In genomic region chr14:77585031-77585800, GRCm38 (mm10) we compare ENCODE assay signal across 13 mouse cellular contexts.
A peak's percentile ranks its signal among the peaks of the same experiment; 100 is the strongest.
DNase-seq lines count a peak whose midpoint lies in the region; ATAC-seq lines count a peak whose summit lies in the region.
"Had no signal": no experiment of that assay in that cellular context is flagged by ENCODE, and none has a peak within 500 bp of the region (broad histone marks: within the 10 kb centered on the region; RNA-seq: fewer than 3 reads in every experiment).

No protein-coding gene starts in this region.

- no peak for ATAC-seq in forebrain, embryonic 14.5 days
- ATAC-seq in limb, embryonic 11.5 days (ENCODE audit: insufficient number of reproducible peaks, low FRiP score, low TSS enrichment, low read depth) = no peak
- no peak for ATAC-seq in heart, embryonic 13.5 days (ENCODE audit: extremely low read depth, insufficient number of reproducible peaks, low FRiP score, low TSS enrichment)
- ATAC-seq in neural tube, embryonic 15.5 days (ENCODE audit: low FRiP score) = peak; percentile 55; the same call in 1 of the 2 replicates
- ATAC-seq: midbrain, embryonic 15.5 days had no signal

- no peak overlapping the region for H3K4me3 ChIP-seq in forebrain, embryonic 14.5 days (ENCODE audit: low read depth, low read length)
- no peak overlapping the region for H3K4me3 ChIP-seq in forebrain, embryonic 10.5 days
- H3K4me3 ChIP-seq in limb, embryonic 11.5 days (ENCODE audit: low read depth, low read length) = no peak overlapping the region
- no peak overlapping the region for H3K4me3 ChIP-seq in limb, embryonic 10.5 days
- no peak overlapping the region for H3K4me3 ChIP-seq in heart, embryonic 13.5 days
- no peak overlapping the region for H3K4me3 ChIP-seq in neural tube, embryonic 15.5 days (replicated peaks)
- H3K4me3 ChIP-seq: hindbrain, embryonic 15.5 days; left cerebral cortex, adult 2 months; midbrain, embryonic 15.5 days; neural tube, embryonic 12.5 days had no signal

- no peak overlapping the region for H3K4me2 ChIP-seq in forebrain, embryonic 14.5 days (ENCODE audit: low read length)
- H3K4me2 ChIP-seq in limb, embryonic 11.5 days (ENCODE audit: low read depth, severe bottlenecking) = no peak overlapping the region
- no peak overlapping the region for H3K4me2 ChIP-seq in heart, embryonic 13.5 days
- no peak overlapping the region for H3K4me2 ChIP-seq in neural tube, embryonic 15.5 days
- H3K4me2 ChIP-seq: hindbrain, embryonic 15.5 days; midbrain, embryonic 15.5 days; neural tube, embryonic 12.5 days had no signal

- no peak overlapping the region for H3K9ac ChIP-seq in forebrain, embryonic 14.5 days (ENCODE audit: low read length)
- H3K9ac ChIP-seq in limb, embryonic 11.5 days (ENCODE audit: low read length) = no peak overlapping the region
- H3K9ac ChIP-seq in heart, embryonic 13.5 days = no peak overlapping the region
- no peak overlapping the region for H3K9ac ChIP-seq in neural tube, embryonic 15.5 days (replicated peaks)
- H3K9ac ChIP-seq: hindbrain, embryonic 15.5 days; midbrain, embryonic 15.5 days; neural tube, embryonic 12.5 days had no signal

- H3K4me1 ChIP-seq in forebrain, embryonic 14.5 days (ENCODE audit: control insufficient read depth, insufficient read depth, low read length) = peaks cover 22% of the 10 kb centered on the region
- H3K4me1 ChIP-seq in forebrain, embryonic 10.5 days = peaks cover 48% of the 10 kb centered on the region
- H3K4me1 ChIP-seq in limb, embryonic 11.5 days (ENCODE audit: control insufficient read depth, insufficient read depth, low read length) = peaks cover 16% of the 10 kb centered on the region
- H3K4me1 ChIP-seq in limb, embryonic 10.5 days = peaks cover 58% of the 10 kb centered on the region
- H3K4me1 ChIP-seq in heart, embryonic 13.5 days = peaks cover 43% of the 10 kb centered on the region
- H3K4me1 ChIP-seq in neural tube, embryonic 15.5 days = peaks cover 28% of the 10 kb centered on the region
- H3K4me1 ChIP-seq: midbrain, embryonic 15.5 days had no signal

- 48% methylated on average over 11 of the region's 11 CpGs for WGBS in forebrain, embryonic 14.5 days
- WGBS in forebrain, embryonic 10.5 days = 70% methylated on average over 11 of the region's 11 CpGs
- 40% methylated on average over 11 of the region's 11 CpGs for WGBS in limb, embryonic 11.5 days
- WGBS in limb, embryonic 10.5 days = 58% methylated on average over 11 of the region's 11 CpGs
- WGBS in heart, embryonic 13.5 days = 69% methylated on average over 11 of the region's 11 CpGs
- WGBS in neural tube, embryonic 15.5 days = 42% methylated on average over 11 of the region's 11 CpGs

- DNase-seq in forebrain, embryonic 14.5 days (ENCODE audit: low spot score) = no peak
- DNase-seq in forebrain, embryonic 10.5 days (ENCODE audit: extremely low spot score, low spot score) = no peak
- peak; percentile 42 for DNase-seq in limb, embryonic 11.5 days (ENCODE audit: low spot score)
- no peak for DNase-seq in limb, embryonic 10.5 days (ENCODE audit: low spot score)
- DNase-seq in cerebellum, postnatal 25 days = no peak
- DNase-seq: cerebellum, adult 8-10 months; lung, adult 2 months had no signal

- H3K27ac ChIP-seq in forebrain, embryonic 14.5 days (ENCODE audit: low read depth, low read length) = 0 out of 2 replicates have a peak overlapping the region, but pooled peaks have one; percentile 39
- no peak overlapping the region for H3K27ac ChIP-seq in forebrain, embryonic 10.5 days
- 0 out of 2 replicates have a peak overlapping the region, but pooled peaks have one; percentile 22 for H3K27ac ChIP-seq in limb, embryonic 11.5 days (replicated peaks; ENCODE audit: low read depth, low read length)
- H3K27ac ChIP-seq in limb, embryonic 10.5 days = no peak overlapping the region
- peak overlapping the region; percentile 26; the same call in 1 of the 2 replicates for H3K27ac ChIP-seq in heart, embryonic 13.5 days (replicated peaks)
- no peak overlapping the region for H3K27ac ChIP-seq in neural tube, embryonic 15.5 days (replicated peaks)
- H3K27ac ChIP-seq: hindbrain, embryonic 15.5 days; left cerebral cortex, adult 2 months; midbrain, embryonic 15.5 days; neural tube, embryonic 12.5 days had no signal

- H3K36me3 ChIP-seq in forebrain, embryonic 14.5 days (ENCODE audit: control insufficient read depth, insufficient read depth, low read length) = no peaks in the 10 kb centered on the region
- no peaks in the 10 kb centered on the region for H3K36me3 ChIP-seq in forebrain, embryonic 10.5 days (replicated peaks)
- no peaks in the 10 kb centered on the region for H3K36me3 ChIP-seq in limb, embryonic 11.5 days (ENCODE audit: control insufficient read depth, insufficient read depth, low read length)
- no peaks in the 10 kb centered on the region for H3K36me3 ChIP-seq in limb, embryonic 10.5 days
- no peaks in the 10 kb centered on the region for H3K36me3 ChIP-seq in heart, embryonic 13.5 days
- H3K36me3 ChIP-seq in neural tube, embryonic 15.5 days = no peaks in the 10 kb centered on the region
- H3K36me3 ChIP-seq: hindbrain, embryonic 15.5 days; midbrain, embryonic 15.5 days; neural tube, embryonic 12.5 days had no signal

- H3K27me3 ChIP-seq in forebrain, embryonic 14.5 days (replicated peaks; ENCODE audit: control insufficient read depth, insufficient read depth, low read length) = no peaks in the 10 kb centered on the region
- H3K27me3 ChIP-seq in forebrain, embryonic 10.5 days (ENCODE audit: poor library complexity, severe bottlenecking) = peaks cover 9% of the 10 kb centered on the region; the same call in 1 of the 2 replicates
- no peaks in the 10 kb centered on the region for H3K27me3 ChIP-seq in limb, embryonic 11.5 days (ENCODE audit: control insufficient read depth, insufficient read depth, low read length)
- H3K27me3 ChIP-seq in limb, embryonic 10.5 days (ENCODE audit: low read depth, poor library complexity, severe bottlenecking) = no peaks in the 10 kb centered on the region
- no peaks in the 10 kb centered on the region for H3K27me3 ChIP-seq in heart, embryonic 13.5 days (replicated peaks)
- H3K27me3 ChIP-seq in neural tube, embryonic 15.5 days (replicated peaks) = no peaks in the 10 kb centered on the region
- H3K27me3 ChIP-seq: hindbrain, embryonic 15.5 days; midbrain, embryonic 15.5 days; neural tube, embryonic 12.5 days had no signal

- H3K9me3 ChIP-seq in forebrain, embryonic 14.5 days (replicated peaks; ENCODE audit: control insufficient read depth, low read length) = no peaks in the 10 kb centered on the region
- no peaks in the 10 kb centered on the region for H3K9me3 ChIP-seq in forebrain, embryonic 10.5 days
- H3K9me3 ChIP-seq in limb, embryonic 11.5 days (ENCODE audit: control insufficient read depth, low read length) = no peaks in the 10 kb centered on the region
- no peaks in the 10 kb centered on the region for H3K9me3 ChIP-seq in limb, embryonic 10.5 days (replicated peaks)
- no peaks in the 10 kb centered on the region for H3K9me3 ChIP-seq in heart, embryonic 13.5 days
- H3K9me3 ChIP-seq in neural tube, embryonic 15.5 days (replicated peaks) = no peaks in the 10 kb centered on the region
- H3K9me3 ChIP-seq: hindbrain, embryonic 15.5 days; midbrain, embryonic 15.5 days; neural tube, embryonic 12.5 days had no signal

Comparison
In these comparisons a context has a peak if more than half of its experiments do, and no peak if none do; other contexts are left out.
1. H3K27ac ChIP-seq: peak in forebrain, embryonic 14.5 days (single experiment), limb, embryonic 11.5 days (single experiment) and heart, embryonic 13.5 days (single experiment); none in forebrain, embryonic 10.5 days (single experiment), limb, embryonic 10.5 days (single experiment) and neural tube, embryonic 15.5 days (single experiment).